Mouse (Mus musculus) kidney, postnatal 0 days (tissue): ENCODE measurements around the gene Spns1. TPM values are rescaled to one million over a fixed set of nuclear protein-coding genes. Genes with fewer than 3 reads are reported as not detected.
"Not testable (repeated sequence)": the region's sequence is repeated elsewhere in the genome, so short reads cannot be mapped to it uniquely, and the experiment has no call there.

Experiments
- ATAC-seq: fragments of 200-750 bp; cut with Nextera tagmentation; replicated peaks from 2 replicates; pipeline ENCODE4 v1.8.0; 2017; ENCODE audit warnings: low read depth, moderate number of reproducible peaks, moderate TSS enrichment, moderate library complexity; ENCODE audit not compliant: low FRiP score
- DNase-seq: peaks from one replicate; pipeline ENCODE4 v3.0.0-alpha.2; 2016; ENCODE audit warnings: low spot score
- H3K27ac ChIP-seq: fragments of 300-500 bp; sonication (generic); 2 replicates; pipeline ENCODE4 v1.5.1; 2014; ENCODE audit warnings: mild to moderate bottlenecking
- H3K27me3 ChIP-seq: fragments of 300-500 bp; sonication (generic); 2 replicates; pipeline ENCODE4 v1.6.1; 2014; ENCODE audit warnings: low read length, mixed read lengths; ENCODE audit not compliant: insufficient read depth
- H3K36me3 ChIP-seq: fragments of 300-500 bp; sonication (generic); 2 replicates; pipeline ENCODE4 v1.6.1; 2014; ENCODE audit warnings: low read length, mixed read lengths; ENCODE audit not compliant: insufficient read depth
- H3K4me1 ChIP-seq: fragments of 300-500 bp; sonication (generic); replicated peaks from 2 replicates; pipeline ENCODE4 v1.6.1; 2014; ENCODE audit warnings: antibody characterized with exemption, low read length, mixed read lengths; ENCODE audit not compliant: insufficient read depth
- H3K4me2 ChIP-seq: fragments of 300-500 bp; sonication (generic); 2 replicates; pipeline ENCODE4 v1.6.1; 2014; ENCODE audit warnings: mild to moderate bottlenecking, low read length, moderate library complexity, mixed read lengths
- H3K4me3 ChIP-seq: fragments of 300-500 bp; sonication (generic); replicated peaks from 2 replicates; pipeline ENCODE4 v1.5.1; 2014; ENCODE audit warnings: low read depth, low read length
- H3K9ac ChIP-seq: fragments of 300-500 bp; sonication (generic); 2 replicates; pipeline ENCODE4 v1.6.1; 2014; ENCODE audit warnings: low read depth, low read length
- H3K9me3 ChIP-seq: fragments of 300-500 bp; sonication (generic); replicated peaks from 2 replicates; pipeline ENCODE4 v1.6.1; 2016; ENCODE audit warnings: low read length, inconsistent platforms, mixed read lengths
- CTCF ChIP-seq: IDR thresholded peaks from 2 replicates; pipeline ENCODE4 v1.5.1; 2016; ENCODE audit warnings: antibody characterized with exemption, low read depth, mild to moderate bottlenecking, moderate library complexity
- WGBS: fragments of 180-500 bp; shearing (Covaris S2); extraction: QIAGEN DNeasy Blood & Tissue Kit; methylation state at CpG from one replicate; pipeline ENCODE4 v1.1.7; 2014; 5-methylcytosine and 5-hydroxymethylcytosine counted together
- polyA plus RNA-seq: library from polyadenylated mRNA; unstranded; fragments of >200 nt; fragmentation: Nextera tagmentation; extraction: Ambion mirVana; gene quantifications from 2 replicates; pipeline ENCODE4 v1.2.1, GENCODE M21; 2015

Spns1 gene
- polyA plus RNA-seq, 1 experiment from 2014 or later = 57.6 TPM

DNA sequence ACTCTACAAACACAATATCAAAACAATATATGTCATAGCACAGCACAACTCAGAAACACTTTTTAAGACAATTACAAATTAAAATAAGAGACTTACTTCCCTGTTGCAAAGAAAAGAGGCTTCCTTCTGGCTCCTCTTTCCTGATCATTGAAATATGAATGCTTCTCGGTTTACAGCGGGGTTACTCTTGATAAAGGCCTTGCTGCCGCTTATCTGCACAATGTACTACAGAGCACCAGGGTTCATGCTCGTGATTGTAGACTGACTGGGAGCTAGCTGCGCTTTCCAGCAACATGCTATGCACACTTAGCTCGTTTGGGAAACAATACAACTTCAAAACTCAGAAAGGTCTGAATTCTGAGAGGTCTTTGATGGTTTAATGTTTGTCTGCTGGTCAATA is 20.0 kb upstream of the Spns1 start:
- no peak overlapping the region for H3K27ac ChIP-seq
- 58% methylated on average over 6 of the region's 6 CpGs for WGBS
- no peak overlapping the region for H3K4me2 ChIP-seq
- no peaks in the 10 kb centered on the region for H3K4me1 ChIP-seq
- H3K9me3 ChIP-seq = no peaks in the 10 kb centered on the region
- no peak overlapping the region for H3K9ac ChIP-seq
- DNase-seq = no peak
- no peaks in the 10 kb centered on the region for H3K27me3 ChIP-seq
- no peaks in the 10 kb centered on the region for H3K36me3 ChIP-seq
- no peak overlapping the region for H3K4me3 ChIP-seq
- TF ChIP-seq CTCF = no peak
- no peak for ATAC-seq

DNA sequence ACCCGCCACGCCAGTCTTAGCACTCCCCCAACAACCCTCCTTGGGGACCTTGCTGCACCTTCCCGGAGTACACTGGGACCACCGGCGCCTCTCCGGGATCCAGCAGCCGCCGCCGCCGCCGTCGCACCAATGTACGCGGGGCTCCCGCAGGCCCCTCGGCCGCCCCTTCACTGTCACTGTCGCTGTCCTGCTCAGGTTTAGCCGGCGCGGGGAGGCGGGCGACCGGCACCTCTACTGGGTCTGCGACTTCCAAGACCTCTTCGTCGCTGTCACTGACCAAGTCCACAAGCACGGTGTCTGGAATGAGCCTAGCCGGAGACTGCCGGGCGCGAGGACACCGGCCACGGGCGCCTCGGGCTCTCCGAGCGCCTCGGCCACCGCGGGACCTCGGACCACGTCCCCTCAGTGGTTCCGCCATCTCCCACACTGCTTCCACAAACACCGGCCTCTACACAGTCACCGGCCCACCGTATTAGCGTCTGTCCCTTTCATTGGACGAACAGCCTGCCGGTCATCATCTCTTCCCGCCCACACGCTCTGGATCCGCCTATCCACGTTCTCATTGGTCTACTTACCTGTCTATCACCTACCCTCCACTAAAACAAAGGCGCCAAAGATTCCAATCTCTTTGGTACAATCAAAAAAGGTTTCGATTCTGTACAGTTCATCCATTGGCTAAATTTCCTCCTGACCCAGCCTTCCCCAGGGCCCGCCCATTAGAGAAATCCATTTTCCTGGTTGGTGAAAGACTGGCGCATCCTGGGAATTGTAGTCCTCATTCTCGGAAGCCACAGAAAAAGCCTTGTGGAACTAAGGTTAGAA is 19.3 kb upstream of the Spns1 start, which contains the start of gene Nfatc2ip:
Gene Nfatc2ip, minus strand, starts transcription at position 440 of the 822 bp plus-strand sequence.
- no peak within 1 kb of the TSS for H3K27ac ChIP-seq
- H3K27me3 ChIP-seq = no peaks in the 10 kb centered on the region
- DNase-seq = peak; percentile 100
- no peak for TF ChIP-seq CTCF
- peak within 1 kb of the TSS; percentile 89 for H3K4me3 ChIP-seq
- peak; percentile 100 for ATAC-seq
- WGBS = under 1% methylated on average over 59 of the region's 59 CpGs
- H3K9ac ChIP-seq = peak within 1 kb of the TSS; percentile 84
- H3K36me3 ChIP-seq = no peaks in the 10 kb centered on the region
- no peaks in the 10 kb centered on the region for H3K9me3 ChIP-seq
- H3K4me1 ChIP-seq = no peaks in the 10 kb centered on the region
- peak within 1 kb of the TSS; percentile 96 for H3K4me2 ChIP-seq

DNA sequence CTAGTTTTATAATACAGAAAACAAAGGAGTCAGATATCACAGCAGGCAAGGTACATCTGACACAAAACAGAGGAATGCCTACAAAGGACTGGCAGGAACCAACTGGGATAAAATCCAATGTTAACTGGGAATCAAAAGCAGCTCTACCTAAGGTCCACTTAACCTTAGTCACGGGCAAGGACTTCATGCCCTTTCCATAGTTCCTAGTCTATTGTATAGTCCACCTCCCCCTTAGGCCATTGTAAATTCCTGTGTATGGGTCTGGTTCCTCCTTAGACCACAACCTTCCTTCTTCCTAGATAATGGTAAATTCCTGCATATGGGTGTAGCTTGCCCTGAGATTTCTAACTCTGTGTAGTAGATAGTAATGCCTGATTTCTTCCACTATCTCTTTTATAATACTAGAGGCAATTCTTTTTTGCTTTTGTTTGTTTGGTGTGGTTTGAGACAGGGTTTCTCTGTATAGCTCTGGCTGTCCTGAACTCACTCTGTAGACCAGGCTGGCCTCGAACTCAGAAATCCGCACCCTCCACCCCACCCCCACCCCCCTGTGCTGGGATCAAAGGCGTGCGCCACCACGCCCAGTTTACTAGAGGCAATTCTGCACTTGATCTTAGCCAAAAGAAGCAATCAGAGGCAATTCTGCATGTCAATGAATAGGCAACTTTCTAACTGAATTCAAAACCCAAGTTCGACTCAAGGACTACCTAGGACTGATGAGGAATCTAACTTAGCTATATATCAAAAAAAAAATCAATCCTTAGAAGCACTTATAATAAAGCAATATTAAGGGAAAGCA is 15.0 kb upstream of the Spns1 start:
- not testable (repeated sequence) for DNase-seq, H3K4me2 ChIP-seq, H3K4me3 ChIP-seq, H3K27ac ChIP-seq, H3K9me3 ChIP-seq, H3K36me3 ChIP-seq, H3K9ac ChIP-seq, ATAC-seq, H3K27me3 ChIP-seq, H3K4me1 ChIP-seq
- WGBS = 85% methylated on average over 7 of the region's 7 CpGs

DNA sequence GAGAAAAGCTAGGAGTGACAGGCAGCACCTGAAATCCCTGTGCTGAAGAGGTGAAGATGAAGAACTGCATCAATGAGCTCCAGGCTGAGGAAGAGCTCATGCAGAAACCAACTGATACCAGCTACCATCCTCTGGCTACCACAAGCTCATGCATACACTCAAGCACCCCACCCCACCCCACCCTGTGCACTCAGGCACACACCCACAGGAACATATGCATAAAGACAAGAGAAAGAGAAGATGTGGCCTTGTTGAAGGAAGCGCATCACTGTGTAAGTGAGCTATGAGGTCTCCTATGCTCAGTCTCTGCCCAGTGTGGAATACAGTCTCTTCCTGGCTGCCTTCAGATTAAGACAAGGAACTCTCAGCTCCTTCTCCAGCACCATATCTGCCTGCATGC is 10.9 kb upstream of the Spns1 start:
- TF ChIP-seq CTCF = no peak
- ATAC-seq = no peak
- WGBS = 95% methylated on average over 1 of the region's 1 CpGs

DNA sequence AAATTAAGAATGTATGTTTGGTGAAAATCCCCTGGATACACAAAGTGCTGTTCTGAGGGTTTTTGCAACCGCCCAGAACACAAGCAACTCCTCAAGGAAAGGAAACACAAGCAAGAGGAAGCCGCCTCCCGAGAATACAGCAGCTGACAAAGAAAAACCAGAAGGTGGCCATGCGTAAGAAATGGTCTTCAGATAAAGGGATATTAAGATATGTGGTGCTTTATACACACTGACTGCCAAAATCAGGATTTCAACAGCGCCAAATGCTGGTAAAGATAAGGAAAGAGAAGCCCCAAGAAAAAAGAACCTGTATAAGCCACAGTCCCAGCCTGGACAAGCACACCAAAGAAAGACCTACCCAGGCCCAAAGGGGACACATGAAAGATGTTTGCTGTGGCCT is 6.3 kb upstream of the Spns1 start:
- no peaks in the 10 kb centered on the region for H3K9me3 ChIP-seq
- no peak overlapping the region for H3K4me2 ChIP-seq
- ATAC-seq (no peak), DNase-seq (no peak)
- no peak for TF ChIP-seq CTCF
- no peaks in the 10 kb centered on the region for H3K4me1 ChIP-seq
- H3K9ac ChIP-seq = no peak overlapping the region
- 0 out of 2 replicates have a peak, but pooled peaks cover 17% of the 10 kb centered on the region for H3K36me3 ChIP-seq
- WGBS = 89% methylated on average over 5 of the region's 5 CpGs
- H3K27ac ChIP-seq = no peak overlapping the region
- no peak overlapping the region for H3K4me3 ChIP-seq
- no peaks in the 10 kb centered on the region for H3K27me3 ChIP-seq

More for the DNA sequence above, 10.9 kb upstream of the Spns1 start:
- H3K9me3 ChIP-seq = no peaks in the 10 kb centered on the region
- no peak overlapping the region for H3K4me3 ChIP-seq
- H3K27ac ChIP-seq = no peak overlapping the region
- DNase-seq = no peak
- no peak overlapping the region for H3K4me2 ChIP-seq
- no peaks in the 10 kb centered on the region for H3K4me1 ChIP-seq
- 0 out of 2 replicates have a peak, but pooled peaks cover 20% of the 10 kb centered on the region for H3K36me3 ChIP-seq
- H3K27me3 ChIP-seq = no peaks in the 10 kb centered on the region
- H3K9ac ChIP-seq = no peak overlapping the region

DNA sequence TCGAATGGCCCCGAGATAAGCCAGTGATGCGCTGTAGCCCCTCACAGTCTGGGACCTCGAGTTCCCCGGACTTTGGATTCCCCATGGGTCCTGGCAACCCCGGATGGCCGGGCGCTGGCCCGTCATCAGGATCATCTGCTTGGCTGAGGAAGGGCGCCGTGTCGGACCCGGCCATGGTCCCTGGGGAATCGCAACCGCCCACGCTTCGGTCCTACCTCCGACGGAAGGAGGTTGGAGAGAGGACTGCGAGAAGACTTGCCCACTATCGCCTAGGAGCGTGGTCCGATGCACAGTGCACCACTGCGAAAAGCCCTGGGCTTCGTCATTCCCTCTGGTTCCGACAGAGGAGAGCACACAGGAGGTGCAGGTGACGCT is 360 bp downstream of the Spns1 start:
- Histone ChIP-seq H3K36me3 (0 out of 2 replicates have a peak, but pooled peaks cover 11% of the 10 kb centered on the region), H3K27me3 (no peaks in the 10 kb centered on the region), H3K4me3 (peak overlapping the region; percentile 88), H3K9me3 (no peaks in the 10 kb centered on the region), H3K4me1 (peaks cover 8% of the 10 kb centered on the region; the same call in 1 of the 2 replicates), H3K9ac (peak overlapping the region; percentile 93), H3K27ac (peak overlapping the region; percentile 77), H3K4me2 (peak overlapping the region; percentile 98)
- peak; percentile 34 for ATAC-seq
- no peak for TF ChIP-seq CTCF
- WGBS = 1% methylated on average over 27 of the region's 27 CpGs
- no peak for DNase-seq
